Mouse (Mus musculus) spleen, embryonic (tissue): ENCODE data around the gene Capg.

Experiments
- CTCF ChIA-PET: fragments of 350-600 bp; sonication (Branson Sonifier 250); formaldehyde crosslinking; loops from one replicate; lab custom pipeline; 2022; lab: Charles Lee

Gene Capg

DNA sequence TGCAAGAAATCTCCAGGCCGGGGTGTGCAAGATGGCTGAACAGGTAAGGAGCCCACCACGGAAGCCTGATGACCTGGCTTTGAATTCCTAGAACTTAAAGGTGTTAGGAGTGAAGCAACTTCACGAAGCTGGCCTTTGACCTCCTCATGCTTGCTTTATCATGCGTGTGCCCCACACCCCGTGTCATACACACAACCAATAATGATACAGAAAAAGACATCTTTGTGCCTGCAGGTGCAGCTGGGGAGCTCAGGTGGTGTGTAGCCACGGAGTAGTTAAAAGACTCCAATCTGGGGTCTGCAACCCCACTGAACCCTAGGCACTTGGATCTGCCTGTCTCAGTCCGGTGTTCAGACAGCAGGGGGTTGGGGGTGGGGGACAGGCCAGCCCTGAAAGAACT, 21.3 kb downstream of the Capg start:
- CTCF ChIA-PET: interaction anchor here (0.6 to 2.3 kb wide), 4 partner anchors 10 to 112 kb away, joined by 3 to 16 read pairs (median 4); no protein-coding TSS in a partner anchor

DNA sequence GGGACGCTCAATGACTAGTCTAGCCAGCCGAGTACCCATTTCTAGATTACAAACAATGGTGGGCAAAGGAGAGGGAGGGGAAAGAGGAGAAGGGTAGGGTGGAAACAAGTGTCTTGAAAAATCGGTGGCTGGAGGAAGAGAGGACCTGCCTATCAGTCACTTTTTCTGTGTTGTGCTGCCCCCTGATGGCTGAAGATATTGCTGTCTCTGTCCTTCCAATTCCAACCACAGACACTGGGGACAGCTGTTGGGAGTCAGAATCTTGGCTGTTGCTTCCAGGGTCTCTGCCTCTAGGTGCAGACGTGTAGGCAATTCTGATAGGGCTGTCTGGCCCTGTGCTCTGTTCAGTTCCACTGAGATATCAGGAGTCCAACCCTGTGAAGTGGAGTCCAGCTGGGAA, 21.9 kb downstream of the Capg start:
- CTCF ChIA-PET: interaction anchor here (0.6 to 2.3 kb wide), 3 partner anchors 10 to 113 kb away, joined by 3 to 16 read pairs (median 4); no protein-coding TSS in a partner anchor

DNA sequence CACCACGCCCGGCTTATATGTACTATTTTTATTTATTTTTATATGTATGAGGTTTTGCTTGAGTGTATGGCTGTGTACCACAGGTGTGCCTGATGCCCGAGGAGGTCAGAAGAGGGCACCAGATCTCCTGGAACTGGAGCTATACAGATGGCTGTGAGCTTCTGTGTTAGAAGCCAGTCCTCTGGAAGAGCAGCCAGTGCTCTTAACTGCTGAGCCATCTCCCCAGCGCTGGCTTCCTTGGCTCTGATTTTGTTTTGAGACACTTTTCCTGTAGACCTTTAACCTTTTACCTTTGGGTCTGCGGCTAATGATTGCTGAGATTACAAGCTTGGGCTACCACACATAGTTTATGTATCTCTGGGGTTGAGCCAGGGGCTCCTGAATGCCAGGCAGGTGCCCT, 23.3 kb downstream of the Capg start:
- CTCF ChIA-PET: interaction anchor here (0.9 to 1.3 kb wide), 2 partner anchors 33 to 140 kb away, joined by 5 to 8 read pairs; no protein-coding TSS in a partner anchor

DNA sequence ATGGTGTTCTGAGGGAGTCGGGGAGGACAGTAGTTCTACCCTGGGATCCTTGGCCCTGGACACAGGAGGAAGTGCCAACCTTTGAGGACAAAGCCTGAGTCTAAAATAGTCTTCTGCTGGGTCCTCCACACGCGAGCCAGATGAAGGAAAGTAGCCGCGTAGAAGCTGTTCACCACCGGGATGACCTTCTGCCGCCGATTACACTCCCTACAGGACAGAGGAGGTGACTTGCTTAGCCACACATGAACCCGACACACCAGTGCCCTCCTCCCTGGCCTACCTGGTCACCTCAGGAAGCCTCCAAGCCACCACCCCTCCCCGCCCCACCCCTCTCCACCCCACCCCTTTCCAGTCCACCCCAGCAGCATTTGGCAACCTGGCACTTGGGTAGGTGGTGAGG, 24.5 kb downstream of the Capg start:
- CTCF ChIA-PET: no interaction called here

DNA sequence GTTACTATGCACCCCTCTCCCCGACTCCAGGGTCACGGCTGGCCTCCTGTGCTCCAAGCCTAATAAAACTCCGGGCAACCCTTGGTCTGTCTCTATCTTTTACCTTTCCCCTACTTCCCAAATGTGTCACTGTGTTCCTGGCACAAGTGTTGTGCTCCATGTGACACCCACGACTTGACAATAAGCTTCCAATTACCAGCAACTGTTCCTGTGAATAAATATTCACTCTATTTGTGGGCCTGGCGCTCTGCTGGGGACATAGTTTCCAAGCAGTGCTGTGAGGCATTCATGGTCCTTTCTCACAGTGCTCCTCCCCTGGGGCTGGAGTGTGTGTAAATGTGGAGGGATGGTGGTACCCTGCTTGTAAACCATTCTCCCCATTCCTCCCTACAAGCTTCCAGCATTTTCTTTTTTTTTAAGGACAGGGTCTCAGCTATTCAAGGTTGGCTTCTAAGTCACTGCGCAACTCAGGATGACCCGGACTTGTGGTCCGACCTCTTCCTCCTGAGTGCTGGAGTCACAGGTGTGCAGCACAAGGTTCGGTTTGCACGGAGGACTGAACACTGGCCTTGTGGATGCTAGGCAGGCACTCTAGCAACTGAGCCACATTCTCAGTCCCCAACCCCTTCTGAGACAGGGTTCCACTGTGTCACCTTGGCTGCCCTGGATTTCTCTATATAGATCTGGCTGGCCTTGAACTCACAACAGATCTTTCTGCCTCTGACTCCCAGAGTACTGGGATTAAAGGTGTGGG, 26.6 kb downstream of the Capg start:
- CTCF ChIA-PET: no interaction called here

DNA sequence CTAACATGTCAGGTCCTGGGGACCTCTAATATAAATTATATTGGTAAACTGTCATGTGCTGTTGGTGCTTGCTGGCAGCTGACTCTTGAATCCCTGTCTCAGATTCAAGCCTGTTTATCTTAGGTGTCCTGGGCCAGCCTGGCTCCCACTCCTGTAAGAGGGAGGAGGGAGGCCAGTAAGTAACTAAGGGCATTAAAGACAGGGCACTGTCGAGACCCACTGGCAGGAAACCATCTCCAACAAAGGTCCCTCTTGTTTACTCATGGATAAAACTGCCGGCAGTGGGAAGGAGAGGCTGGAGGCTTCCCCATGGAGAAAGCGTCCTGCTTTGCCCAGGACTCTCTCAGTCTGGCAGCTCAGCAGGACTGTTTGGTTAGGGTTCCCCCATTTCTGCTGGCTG, 27.6 kb downstream of the Capg start:
- CTCF ChIA-PET: no interaction called here

DNA sequence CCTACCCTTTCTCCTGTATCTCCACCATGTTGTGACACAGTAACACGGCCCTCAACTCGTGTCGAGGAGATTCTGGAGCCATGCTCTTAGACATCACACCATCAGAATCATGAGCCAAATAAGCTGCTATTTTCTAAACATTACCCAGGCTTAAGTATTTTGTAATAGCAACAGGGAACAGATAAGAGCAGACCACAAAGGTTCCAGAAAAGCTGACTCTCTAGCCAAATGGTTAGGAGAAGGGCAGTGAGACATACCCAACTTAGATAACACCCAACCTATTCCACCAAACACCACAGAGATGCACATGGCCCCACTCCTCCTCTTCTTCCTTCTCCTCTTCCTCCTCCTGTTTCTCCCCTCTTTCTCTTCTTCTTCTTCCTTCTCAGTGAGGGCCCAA, 31.9 kb downstream of the Capg start:
- CTCF ChIA-PET: interaction anchor here (0.5 kb wide), 2 partner anchors 24 to 41 kb away, joined by 3 to 5 read pairs; no protein-coding TSS in a partner anchor

DNA sequence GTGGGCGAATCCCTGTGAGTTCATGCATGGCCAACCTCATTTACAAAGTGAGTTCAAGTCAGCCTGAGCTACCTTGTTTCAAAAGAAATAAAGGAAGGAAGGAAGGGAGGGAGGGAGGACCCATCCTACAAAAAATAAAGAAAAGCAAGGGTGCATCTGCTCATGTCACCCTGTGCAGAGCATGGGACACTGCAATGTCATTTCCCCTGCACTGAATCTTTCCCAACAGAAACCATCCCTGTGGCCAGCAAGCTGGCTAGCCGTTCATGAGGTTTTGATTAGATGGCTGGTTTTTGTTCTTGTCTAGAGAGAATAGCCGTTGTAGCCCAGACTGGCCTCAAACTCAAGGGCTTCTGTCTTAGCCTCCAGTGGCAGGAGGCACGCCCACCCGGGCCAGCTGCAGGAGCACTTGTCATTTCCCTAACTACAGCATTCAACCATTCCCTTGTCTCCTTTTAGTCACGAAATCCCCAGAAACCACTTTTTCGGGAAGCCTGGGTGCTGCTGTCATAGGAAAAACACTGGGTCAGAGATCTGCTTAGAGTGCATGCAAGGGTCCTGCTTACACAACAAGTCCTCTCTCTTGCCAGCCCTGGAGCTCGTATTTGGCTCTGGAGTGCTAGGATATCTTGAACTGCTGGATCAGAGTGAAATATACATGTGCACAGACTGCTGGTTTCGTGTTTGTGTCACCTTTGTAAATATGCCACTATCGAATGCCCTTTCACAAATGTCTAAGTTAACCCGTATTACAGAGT, 37.6 kb downstream of the Capg start:
- CTCF ChIA-PET: no interaction called here

DNA sequence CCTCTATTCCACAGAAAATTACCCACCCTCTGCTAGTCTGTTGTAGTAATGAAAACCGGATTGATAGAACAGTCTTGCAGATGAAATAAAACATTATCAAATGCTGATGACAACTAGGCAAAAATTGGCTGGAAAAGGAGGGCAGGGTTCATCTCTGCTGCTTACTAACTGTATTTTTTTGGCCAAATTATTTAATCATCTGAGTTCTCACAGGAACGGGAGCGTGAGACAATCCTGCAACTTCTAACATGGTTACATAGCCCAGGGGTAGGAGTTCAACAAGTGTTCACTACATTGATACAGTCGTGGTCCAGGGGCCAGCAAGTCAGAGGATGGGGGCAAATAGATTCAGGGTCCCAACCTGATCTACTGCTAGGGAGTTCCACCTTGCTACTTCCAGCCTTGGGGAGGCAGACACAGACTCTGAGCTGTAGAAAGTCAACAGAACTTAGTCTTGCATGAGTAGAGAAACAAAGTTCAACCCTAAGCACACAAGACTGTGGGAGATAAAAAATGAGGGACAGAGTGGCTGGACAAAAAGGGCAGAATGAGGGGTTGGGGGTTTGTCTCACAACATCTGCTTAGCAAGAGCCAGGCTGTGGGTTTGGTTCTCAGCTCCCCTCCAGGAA, 39.1 kb downstream of the Capg start:
- CTCF ChIA-PET: interaction anchor here (0.7 kb wide), 1 partner anchor 873 kb away, joined by 3 read pairs; no protein-coding TSS in a partner anchor

DNA sequence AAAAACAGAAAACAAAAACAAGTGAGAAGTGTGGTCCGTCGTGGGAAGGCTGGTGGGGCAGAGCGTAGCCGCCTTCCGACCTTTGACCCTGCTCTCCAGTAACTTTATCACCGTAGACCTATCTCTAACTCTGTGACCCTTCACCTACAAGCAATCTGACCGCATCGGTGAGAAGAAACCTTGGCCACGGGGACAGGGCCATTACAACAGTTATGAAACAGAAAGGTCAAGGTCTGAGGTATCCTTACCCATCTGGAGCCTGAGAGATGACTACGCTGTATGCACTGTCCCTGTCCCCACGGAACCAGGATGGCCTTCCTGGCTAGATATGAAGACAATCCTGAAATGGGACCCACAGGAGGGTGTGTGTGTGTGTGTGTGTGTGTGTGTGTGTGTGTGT, 40.0 kb downstream of the Capg start:
- CTCF ChIA-PET: interaction anchor here (0.6 kb wide), 1 partner anchor 142 kb away, joined by 6 read pairs; no protein-coding TSS in a partner anchor

DNA sequence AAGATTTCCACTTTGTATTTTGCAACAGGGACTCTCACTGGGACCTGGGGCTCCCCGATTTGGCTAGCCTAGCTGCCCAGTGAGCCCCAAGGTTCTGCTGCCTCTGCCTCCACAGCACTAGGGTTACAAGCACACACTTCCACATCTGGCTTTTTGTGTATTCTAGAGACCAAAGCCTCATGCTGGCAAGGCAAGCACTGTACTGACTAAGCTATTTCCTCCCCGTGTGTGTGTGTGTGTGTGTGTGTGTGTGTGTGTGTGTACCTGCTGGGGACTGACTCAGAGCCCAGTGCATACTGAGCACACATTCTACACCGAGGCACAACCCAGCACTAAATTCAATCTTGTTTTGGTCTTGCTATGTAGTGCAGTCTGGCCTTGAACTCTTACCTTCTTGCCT, 42.5 kb downstream of the Capg start:
- CTCF ChIA-PET: no interaction called here

DNA sequence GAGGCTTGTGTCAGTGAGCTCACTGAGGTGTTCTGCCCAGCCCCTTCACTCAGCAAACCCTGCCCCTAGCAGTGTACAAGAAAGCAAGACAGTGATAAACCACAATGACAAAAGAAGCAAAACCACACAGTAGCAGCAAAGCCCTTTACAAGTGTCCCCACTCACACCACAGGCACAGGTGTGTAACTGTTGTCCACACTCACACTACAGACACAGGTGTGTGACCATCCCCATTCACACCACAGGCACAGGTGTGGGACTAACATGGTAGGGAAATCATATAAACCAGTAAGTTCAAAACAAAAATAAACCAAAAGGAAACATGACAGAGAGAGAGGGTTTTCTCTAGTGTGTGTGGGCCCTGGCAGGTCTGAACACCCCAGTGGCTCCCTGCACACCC, 44.1 kb downstream of the Capg start:
- CTCF ChIA-PET: no interaction called here

DNA sequence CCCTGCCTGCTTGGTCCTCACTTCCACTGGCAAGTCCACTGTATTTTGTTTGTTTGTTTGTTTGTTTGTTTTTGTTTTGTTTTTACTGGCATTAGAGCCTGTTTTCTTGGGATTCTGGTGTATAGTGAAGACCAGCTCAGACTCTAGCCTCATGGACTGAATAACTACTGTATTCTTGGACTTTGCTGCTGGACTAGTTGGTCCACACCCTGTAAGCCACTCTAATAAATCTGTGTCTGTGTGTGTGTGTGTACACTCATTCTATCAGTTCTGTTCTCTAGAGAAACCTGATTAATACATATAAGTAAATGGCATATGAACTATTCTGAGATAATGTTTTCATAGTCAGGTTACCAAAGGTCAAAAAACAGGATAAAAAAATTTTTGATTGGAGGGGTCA, 45.9 kb downstream of the Capg start:
- CTCF ChIA-PET: no interaction called here

DNA sequence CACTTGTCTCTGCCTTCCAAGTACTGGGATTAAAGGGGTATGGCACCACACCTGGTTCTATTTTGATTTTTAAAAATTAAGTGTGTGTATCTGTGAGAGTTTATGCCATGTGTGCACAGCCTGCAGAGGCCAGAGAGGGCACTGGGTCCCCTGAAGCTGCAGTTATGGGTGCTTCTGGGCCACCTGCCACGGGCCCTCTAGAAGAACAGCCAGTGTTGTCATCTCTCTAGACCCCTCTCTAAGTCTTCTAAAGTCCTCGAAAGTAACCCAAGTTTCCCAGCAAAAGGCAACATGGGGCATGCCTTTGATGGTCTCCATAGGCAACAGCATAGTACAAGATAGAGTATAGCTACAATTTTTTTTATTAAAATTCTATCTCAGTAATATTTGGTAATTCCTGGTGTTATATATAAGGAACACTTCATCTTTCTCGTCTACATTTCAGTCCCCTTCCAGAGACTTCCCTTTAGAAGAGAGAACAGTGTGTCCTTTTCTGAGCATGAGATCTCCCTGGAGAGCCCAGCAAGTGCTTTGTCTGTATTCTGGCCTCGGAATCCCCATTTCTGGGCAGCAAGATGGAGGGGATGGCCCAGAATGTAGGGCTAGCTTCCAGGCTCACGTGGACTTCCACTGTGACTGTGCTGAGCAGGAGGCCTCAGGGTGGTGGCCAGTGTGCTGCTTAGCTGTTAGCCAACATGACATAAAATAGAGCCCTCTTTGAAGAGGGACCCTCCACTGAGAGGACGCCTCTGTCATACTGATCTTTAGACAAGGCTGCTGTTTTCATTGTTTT, 49.0 kb downstream of the Capg start:
- CTCF ChIA-PET: no interaction called here

DNA sequence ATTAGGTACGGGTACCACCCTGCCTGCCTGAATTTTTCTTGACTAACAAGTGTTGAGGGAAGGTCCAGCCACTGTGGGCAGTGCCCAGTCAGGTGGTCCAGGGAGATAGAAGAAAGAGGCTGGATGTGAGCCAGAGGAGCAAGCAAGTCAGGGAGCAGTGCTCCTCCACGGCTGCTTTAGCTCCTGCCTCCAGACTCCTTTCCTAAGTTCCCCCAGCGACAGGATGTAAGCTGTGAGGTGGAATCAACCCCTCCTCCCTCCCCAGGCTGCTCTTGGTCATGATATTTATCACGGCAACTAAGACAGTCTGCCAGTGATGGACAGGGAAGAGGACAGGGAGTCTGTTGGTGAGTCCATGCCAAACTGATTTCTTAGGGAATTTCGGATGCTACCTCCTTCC, 49.7 kb downstream of the Capg start:
- CTCF ChIA-PET: no interaction called here

DNA sequence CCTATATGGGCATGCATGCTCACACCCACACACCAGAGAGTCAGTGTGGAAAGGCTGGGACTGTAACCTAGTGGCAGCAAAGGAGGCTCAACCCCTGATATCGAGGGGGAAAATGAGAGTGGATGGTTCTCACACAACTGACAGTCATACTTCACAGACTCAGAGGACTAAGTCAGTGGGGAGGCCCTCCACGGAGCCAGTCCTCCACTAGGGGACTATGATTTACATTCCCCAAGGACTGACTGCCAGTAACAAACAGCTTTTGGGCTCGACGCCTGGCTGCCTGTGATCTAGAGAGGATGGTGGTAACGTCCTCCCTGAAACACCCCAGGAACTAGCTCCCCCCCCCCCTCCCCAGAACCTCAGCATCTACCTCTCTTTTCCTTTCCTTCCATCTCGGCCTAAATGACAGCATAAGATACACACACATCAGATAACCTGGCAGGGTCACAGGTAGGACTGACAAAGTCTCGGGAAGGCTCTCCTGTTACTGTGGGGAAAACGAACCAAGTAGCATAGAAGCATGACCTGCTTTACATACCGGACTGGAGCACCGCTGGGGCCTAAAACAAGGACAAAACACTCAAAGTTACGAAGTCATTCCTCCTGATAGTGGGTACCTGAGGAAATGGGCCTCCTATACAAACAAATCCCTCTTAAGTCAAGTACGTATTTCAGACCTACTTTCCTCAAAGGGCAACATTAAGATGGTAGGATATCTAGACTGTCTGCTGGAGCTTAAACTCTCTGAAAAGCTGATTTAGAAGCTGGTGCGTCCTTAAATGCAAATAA, 53.1 kb downstream of the Capg start:
- CTCF ChIA-PET: interaction anchor here (0.6 to 0.7 kb wide), 2 partner anchors 225 to 690 kb away, joined by 3 to 4 read pairs; no protein-coding TSS in a partner anchor

DNA sequence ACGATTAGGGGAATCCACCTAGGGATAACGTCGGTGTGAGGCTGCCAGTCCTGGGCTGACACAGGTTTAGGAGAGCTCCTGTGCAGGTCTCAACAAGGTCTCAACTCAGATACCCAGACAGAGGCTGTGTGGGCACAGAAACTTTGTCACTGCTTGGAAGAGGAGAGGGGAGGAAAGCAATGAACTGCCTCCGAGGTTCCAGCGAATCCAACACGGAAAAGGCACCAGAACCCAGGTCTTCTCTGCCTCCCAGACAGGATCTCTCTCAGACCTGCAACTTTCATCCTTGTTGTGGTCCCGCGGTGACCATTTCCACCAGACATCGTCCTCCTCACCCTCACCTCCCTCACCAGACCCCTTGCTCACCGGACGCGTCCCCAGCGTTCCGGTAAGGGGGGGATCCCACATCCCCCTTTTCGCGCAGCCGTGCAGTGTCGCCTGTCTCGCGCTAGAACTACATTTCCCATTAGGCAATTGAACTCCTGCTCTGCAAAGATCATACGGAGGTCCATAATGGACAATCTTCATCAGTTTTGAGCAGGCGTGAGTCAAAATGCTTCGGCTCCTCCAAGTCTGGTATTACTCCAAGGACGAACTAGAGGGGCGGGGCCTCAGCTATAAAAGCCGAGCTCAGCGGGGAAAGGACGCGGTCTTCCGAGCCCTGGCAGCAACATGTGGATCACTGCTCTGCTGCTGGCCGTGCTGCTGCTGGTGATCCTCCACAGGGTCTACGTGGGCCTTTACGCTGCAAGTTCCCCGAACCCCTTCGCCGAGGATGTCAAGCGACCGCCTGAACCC, 54.0 kb downstream of the Capg start, which contains the start of the genes Elmod3 and Retsat:
Elmod3 (minus strand) TSS at position 458 of the 798 bp plus-strand sequence.
Retsat (plus strand) TSS at position 520 of the 798 bp plus-strand sequence.
- CTCF ChIA-PET: no interaction called here

DNA sequence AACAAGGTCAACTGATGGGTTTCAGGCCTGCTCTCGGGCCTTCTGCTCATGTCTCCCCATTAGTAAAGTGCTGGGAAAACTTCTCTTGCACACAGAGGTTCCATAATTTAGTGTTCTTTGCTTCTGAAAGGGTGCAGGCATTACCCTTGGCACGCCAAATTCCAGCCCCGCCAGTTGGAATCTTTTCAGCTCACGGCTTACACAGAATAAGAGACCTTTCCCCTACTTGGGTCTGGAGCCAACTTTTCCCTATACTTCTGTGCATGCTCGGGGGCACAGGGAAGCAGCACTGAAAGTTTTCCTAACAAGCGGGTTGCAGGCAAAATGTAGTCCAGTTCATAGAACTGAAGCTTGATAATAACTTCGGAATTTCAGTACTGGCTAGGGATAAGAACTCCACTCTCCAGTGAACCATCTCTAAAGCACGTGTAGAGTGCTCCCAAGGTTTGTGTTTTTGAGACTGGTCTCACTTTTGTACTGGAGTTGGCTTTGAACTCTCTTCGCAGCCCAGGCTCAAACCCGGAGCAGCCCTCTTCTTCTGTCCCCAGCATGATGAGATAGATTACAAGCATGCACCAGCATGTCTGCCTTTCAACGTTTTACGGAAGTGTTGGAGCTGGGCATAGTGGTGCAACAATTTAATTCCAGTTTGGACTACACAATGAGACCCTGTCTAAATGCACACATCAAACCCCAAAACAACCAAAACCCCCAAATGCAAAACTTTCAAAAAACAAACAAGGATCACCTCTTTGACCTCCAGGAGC, 54.8 kb downstream of the Capg start:
- CTCF ChIA-PET: no interaction called here

DNA sequence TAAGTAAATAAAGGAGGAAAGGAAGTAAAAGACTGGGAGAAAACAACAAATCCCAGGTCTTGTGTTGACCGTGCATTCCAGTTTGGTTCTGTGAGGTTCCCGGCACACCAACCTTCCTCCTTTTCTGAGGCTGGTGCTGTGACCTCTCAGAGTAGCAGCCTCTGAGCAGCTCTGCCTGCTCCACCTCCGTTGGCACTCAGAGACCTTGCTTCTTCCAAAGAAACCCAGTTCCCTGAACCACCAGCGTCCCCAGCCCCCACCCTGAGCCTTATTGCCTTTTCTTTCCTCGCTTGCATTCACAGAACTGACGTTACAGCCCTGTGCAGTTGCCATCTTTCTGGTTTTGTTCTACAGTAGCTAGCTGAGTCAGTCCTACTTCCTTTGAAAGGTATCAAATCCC, 56.0 kb downstream of the Capg start:
- CTCF ChIA-PET: no interaction called here
